Mouse (Mus musculus) CD8-positive naive resting alpha-beta T cell, adult 2 months (primary cell): ENCODE results near the gene Sapcd1.

Experiments
- DNase-seq, 2 experiments: peaks; one replicate each; pipeline ENCODE4 v3.0.0; 2022; ENCODE audit warnings: low read depth in 2 of 2, low spot score in 2 of 2

The Sapcd1 gene

DNA sequence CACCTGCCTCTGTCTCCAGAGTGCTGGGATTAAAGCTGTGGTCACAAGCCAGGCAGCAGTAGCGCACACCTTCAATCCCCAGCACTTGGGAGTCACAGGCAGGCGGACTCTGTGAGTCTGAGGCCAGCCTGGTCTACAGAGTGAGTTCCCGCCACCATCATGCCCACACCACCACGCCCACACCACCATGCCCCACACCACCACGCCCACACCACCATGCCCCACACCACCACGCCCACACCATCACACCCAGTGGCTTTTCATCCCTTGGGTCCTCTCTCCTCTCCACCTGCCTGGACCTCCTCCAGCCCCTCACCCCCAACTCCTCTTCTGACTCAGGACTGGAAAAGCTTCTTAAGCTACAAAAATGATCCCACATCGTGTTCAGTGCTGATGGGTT is 4.1 kb upstream of the Sapcd1 start:
- DNase-seq = no peak

DNA sequence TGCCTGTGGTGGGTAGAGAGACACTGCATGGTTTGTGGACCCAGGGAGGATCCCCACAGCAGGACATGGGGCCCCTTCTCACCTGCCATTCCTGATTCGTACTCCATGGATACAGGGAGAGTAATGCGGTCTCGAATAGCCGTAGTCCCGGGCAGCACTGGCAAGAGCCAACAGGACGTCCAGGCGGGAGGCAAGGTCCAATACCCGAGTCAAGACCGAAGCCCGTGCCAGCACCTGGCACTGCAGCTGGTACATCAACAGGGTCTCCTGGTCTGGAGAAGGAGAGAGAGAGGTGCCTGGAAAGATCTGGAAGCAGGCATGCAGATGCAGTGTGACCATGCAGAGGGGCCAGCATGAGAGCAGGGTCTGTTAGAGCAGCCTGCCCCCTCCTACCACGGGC is 3.5 kb upstream of the Sapcd1 start:
- DNase-seq = no peak

GRCm38 (mm10) chr17:35029691-35030532 is 2.1 kb upstream of the Sapcd1 start:
- no peak for DNase-seq

DNA sequence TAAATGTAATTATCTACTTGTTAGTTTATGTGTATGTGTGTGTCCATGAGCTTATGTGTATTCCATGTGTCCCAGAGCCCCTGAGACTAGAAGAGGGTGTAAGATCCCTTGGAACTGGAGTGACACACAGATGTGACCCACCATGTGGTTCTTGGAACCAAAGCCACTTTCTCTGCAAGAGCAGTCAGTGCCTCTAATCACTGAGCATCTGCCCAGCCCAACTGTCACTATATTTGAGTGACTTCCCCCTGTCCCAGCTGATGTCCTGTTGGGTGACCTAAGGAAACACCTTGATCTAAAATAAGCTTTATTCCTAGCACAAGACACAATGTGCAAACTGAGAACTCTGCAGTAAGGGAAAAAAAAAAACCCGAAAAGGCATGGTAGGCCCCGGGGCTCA is 499 bp upstream of the Sapcd1 start:
- no peak for DNase-seq

- DNase-seq = no peak
Observed at GRCm38 (mm10) chr17:35026206-35026605, 1.6 kb downstream of the Sapcd1 start.

- no peak for DNase-seq
Observed at GRCm38 (mm10) chr17:35024691-35025488, 2.9 kb downstream of the Sapcd1 start.

DNA sequence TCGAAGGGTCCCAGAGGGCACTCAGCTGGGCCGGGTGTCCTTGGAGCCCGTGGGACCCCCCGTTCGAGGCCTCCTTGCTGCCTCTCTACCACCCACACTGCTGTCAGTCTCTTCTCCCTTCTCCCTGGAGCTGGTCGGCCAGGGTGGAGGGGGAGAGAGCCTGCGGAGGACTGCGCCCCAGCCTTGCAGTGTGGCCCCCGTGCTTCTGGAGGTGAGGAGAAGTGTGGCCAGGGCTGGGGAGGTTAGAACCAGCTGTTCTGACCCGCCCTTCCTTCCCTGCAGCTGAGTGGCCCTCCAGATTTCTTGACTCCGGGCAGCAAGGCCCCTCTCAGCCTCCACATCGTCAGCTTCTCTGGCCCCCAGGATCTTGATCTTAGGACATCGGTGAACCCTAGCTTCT is 3.6 kb downstream of the Sapcd1 start:
- no peak for DNase-seq

DNA sequence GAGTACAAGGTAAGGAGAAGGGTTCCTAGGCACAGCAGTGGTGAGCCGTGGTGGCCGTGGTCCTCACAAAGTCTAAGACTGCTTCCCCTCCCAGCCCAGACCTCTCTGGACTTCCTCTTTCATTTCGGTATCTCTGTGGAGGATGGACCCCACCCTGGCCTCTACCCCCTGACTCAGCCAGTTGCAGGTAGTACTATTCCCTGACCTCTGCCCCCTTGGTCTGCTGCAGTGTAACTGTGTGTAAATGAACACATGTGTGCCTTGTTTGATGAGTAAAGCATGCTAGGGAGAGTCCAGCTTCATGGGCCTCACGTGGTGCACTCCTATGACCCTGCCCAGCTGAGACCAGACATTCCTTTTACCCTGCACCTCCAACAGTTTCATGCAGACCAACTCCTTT is 4.1 kb downstream of the Sapcd1 start:
- DNase-seq = no peak

DNA sequence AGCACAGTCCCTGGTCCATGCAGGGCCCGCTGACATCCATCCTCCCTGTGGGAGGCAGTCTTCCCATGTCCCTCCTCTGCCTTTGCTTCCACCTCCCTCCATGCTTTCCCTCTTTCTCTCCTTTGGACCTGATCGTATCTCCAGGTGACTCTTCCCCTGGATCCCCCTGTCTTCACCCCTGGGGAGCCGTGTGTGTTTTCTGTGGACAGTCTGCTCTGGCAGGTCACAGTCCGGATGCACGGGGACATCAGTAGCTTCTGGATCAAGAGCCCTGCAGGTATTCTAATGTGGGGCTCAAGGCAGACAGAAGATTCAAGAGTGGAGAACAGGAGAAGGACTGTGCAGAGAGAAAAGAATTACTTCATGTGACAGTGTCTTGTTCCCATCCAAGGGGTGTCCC is 4.6 kb downstream of the Sapcd1 start:
- DNase-seq = no peak

DNA sequence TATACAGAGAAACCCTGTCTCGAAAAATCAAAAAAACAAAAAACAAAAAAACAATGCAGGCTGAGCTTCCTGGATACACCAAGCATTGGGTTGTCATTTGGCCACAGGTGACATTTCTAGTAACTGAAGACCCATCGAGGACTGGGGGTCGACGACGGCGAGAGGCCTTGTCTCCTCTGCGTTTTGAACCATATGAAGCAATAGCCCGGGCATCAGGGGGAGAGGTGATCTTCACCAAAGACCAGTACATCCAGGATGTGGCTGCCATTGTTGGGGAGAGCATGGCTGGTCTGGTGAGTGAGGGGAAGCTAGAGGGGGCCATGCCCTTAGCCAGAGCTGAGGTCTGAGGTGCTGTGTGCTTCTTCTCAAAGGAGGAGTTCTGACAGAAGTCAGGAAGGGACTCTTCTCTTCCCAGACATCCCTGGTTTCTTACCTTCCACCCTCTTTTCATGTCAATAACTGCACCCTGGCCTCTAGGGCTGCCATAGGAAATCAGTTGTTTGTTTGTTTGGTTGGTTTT is 5.2 kb downstream of the Sapcd1 start:
- no peak for DNase-seq

- no peak for DNase-seq
Observed at GRCm38 (mm10) chr17:35021842-35022477, 5.9 kb downstream of the Sapcd1 start.

GRCm38 (mm10) chr17:35021163-35021808 is 6.5 kb downstream of the Sapcd1 start:
- peak; percentile 87 to 92 for DNase-seq

DNA sequence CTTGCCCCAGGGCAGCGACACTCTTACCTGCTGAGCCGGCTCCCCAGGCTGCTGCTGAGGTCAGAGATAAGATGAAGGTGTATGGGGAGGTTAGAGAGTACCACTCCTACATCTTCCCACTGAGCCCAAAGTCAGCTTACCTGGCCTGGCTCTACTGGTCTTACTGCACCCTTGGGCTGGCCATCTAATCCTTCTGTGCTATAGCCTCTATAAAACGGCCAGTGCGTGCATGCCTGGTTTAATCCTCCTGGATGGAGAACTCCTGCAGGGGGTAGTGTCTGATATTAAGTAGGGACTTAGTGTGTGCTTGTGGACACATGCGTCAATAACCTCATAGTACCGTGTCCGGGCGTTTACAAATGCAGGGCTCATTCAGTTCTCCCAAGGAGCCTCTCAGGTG is 7.3 kb downstream of the Sapcd1 start:
- DNase-seq = no peak

DNA sequence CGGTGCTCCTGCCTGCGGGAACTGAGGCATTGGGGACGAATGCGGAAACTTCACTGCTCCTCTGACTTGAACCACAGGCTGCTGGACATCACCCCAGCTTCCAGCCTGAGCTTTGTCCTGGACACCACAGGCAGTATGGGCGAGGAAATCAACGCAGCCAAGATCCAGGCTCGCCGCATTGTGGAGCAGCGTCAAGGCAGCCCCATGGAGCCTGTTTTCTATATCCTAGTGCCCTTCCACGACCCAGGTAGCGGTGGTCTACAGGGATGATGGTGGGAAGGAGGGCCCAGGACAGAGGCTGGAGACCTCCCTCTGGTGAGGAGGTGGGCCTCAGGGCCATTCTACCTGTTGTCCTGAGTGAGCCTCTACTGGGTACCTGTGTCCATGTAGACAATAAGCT is 7.9 kb downstream of the Sapcd1 start:
- no peak for DNase-seq

DNA sequence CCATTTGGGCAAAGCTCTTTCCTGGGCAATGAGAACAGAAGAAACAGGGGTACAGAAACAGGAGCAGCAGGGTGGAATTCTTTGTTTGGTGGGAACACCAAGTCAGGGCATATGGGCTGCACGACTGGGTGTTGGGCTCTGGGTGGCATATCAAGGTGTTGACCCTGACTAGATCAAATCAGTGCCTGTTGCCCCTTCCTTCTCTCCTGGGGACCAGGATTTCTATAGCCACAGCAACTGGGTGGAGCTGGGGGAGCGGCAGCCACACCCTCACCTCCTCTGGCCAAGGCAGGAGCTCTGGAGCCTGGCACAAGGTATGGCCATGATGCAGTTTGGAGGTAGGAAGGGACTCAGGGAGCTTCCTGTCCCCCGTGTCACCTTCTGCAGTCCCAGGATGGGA is 9.6 kb downstream of the Sapcd1 start:
- DNase-seq = no peak

GRCm38 (mm10) chr17:35017706-35018030 is 10.1 kb downstream of the Sapcd1 start:
- no peak for DNase-seq

GRCm38 (mm10) chr17:35016791-35017705 is 10.8 kb downstream of the Sapcd1 start:
- DNase-seq = no peak

GRCm38 (mm10) chr17:35016376-35016775 is 11.4 kb downstream of the Sapcd1 start, which contains the start of gene Vwa7:
Gene Vwa7, plus strand, starts transcription at chr17:35016579.
- DNase-seq = no peak

- DNase-seq = no peak
Observed at GRCm38 (mm10) chr17:35015296-35015695, 12.5 kb downstream of the Sapcd1 start.

DNA sequence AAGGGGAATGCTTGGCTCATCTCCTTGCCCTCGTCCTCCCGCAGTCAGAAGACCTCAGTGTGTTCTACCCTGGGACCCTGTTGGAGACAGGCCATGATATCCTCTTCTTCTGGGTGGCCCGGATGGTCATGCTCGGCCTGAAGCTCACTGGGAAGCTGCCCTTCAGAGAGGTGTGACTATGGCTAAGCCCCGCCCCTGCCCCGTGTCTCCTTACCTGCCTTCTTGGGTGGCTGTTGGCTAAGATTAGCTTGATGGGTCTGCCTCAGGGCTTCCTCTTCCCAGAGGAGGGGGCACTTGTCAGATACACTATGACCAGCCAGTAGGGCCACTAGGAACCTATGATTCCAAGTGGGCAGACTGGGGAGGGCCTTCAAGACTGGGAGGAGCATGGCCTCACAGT is 14.6 kb downstream of the Sapcd1 start:
- no peak for DNase-seq
